Mouse (Mus musculus) small intestine, adult 2 months (tissue): Measurements from ENCODE around the gene Gpr87. TPM values are rescaled to one million over a fixed set of nuclear protein-coding genes. Genes with fewer than 3 reads are reported as not detected.
"Not testable (repeated sequence)": the region's sequence is repeated elsewhere in the genome, so short reads cannot be mapped to it uniquely, and the experiment has no call there.

Source experiments
- H3K27ac ChIP-seq: fragments of 200-500 bp; 2 replicates; pipeline ENCODE4 v1.5.1; 2012; ENCODE audit warnings: low read depth, low read length, control low read depth, inconsistent platforms; ENCODE audit not compliant: insufficient read depth
- H3K27me3 ChIP-seq: fragments of 200-500 bp; 2 replicates; pipeline ENCODE4 v1.6.1; 2012; ENCODE audit warnings: mild to moderate bottlenecking, moderate library complexity, low read length, inconsistent platforms; ENCODE audit not compliant: control insufficient read depth, insufficient read depth
- H3K36me3 ChIP-seq: fragments of 200-500 bp; 2 replicates; pipeline ENCODE4 v1.6.1; 2012; ENCODE audit warnings: mild to moderate bottlenecking, low read length, control low read depth, inconsistent platforms; ENCODE audit not compliant: control insufficient read depth, insufficient read depth
- H3K4me1 ChIP-seq: fragments of 200-500 bp; 2 replicates; pipeline ENCODE4 v1.6.1; 2012; ENCODE audit warnings: low read length, inconsistent platforms, mixed read lengths; ENCODE audit not compliant: control insufficient read depth, insufficient read depth, insufficient read length
- H3K4me3 ChIP-seq: fragments of 200-500 bp; 2 replicates; pipeline ENCODE4 v1.5.1; 2012; ENCODE audit warnings: low read depth, mild to moderate bottlenecking, control low read depth, inconsistent platforms, low read length, moderate library complexity
- CTCF ChIP-seq: fragments of 200-500 bp; IDR thresholded peaks from 2 replicates; pipeline ENCODE4 v1.5.1; 2012; ENCODE audit warnings: low read depth, mild to moderate bottlenecking, control low read depth, inconsistent platforms, low read length, moderate library complexity, mixed read lengths; ENCODE audit not compliant: insufficient replicate concordance, insufficient read length; ENCODE audit errors: extremely low read depth
- POLR2A ChIP-seq: fragments of 200-500 bp; IDR thresholded peaks from 2 replicates; pipeline ENCODE4 v1.6.1; 2012; ENCODE audit warnings: low read depth, mild to moderate bottlenecking, control low read depth, inconsistent platforms, low read length, moderate library complexity
- WGBS: fragments of 180-500 bp; shearing (Covaris S2); methylation state at CpG from one replicate; pipeline ENCODE4 v1.1.7; 2018; 5-methylcytosine and 5-hydroxymethylcytosine counted together
- polyA plus RNA-seq: library from polyadenylated mRNA; depleted of rRNA; stranded (reverse); fragments of >200 nt; gene quantifications from 2 replicates; pipeline ENCODE4 v1.2.3, GENCODE M21; 2012

The Gpr87 gene
- polyA plus RNA-seq, 1 experiment: not detected

DNA sequence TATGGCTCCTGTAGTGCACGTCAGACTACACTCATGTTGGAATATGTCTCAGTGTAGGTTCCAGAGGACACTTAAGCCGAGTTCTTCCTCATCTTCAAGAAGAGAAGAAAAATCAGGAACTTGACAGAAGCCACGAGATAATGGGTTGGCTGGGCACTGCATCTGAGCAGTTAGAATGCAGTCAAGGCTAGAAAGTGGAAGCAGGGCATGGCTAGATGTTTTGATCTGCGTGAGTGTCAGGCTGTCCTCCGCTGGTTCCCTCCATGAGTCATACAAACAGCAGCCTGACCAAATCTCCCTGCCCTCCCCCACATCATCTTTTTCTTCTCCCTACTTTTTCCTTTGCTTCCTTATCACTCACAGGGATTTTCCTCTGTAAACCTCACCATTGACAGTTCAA is 41.5 kb downstream of the Gpr87 start, which contains the start of gene P2ry14:
P2ry14 (minus strand) TSS at position 195 of the 400 bp plus-strand sequence.
- 60% methylated on average over 5 of the region's 5 CpGs for WGBS
- no peak for TF ChIP-seq CTCF
- TF ChIP-seq POLR2A: no peak
- Histone ChIP-seq H3K4me1 (no peaks in the 10 kb centered on the region), H3K27ac (peak within 1 kb of the TSS; percentile 27; the same call in 1 of the 2 replicates), H3K27me3 (no peaks in the 10 kb centered on the region), H3K36me3 (no peaks in the 10 kb centered on the region), H3K4me3 (no peak within 1 kb of the TSS)

- Histone ChIP-seq H3K4me3 (no peak overlapping the region), H3K27ac (no peak overlapping the region), H3K36me3 (no peaks in the 10 kb centered on the region), H3K4me1 (no peaks in the 10 kb centered on the region), H3K27me3 (no peaks in the 10 kb centered on the region)
- whole genome bisulfite sequencing: 93% methylated on average over 2 of the region's 2 CpGs
- TF ChIP-seq CTCF (no peak), POLR2A (no peak)
Measured at GRCm38 (mm10) chr3:59150624-59151023, 44.3 kb downstream of the Gpr87 start.

DNA sequence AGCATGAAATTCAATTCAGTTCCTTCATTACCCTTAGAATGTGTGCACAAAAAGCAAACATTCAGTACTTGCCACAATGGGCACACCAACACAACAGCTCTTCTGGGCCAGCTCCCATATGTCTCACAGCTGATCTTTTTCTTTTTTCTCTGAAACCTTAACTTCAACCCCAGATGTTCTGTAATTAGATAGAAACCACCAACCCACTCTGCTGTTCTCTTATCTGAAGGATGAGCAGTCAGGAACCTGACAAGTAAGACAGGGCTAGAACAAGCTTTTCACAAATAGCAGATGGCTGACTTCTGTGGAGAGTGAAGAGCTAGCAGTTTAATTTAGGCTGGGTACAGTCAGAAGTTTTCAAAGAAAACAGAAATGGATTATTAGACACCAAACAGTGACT is 45.3 kb downstream of the Gpr87 start:
- Histone ChIP-seq H3K36me3 (no peaks in the 10 kb centered on the region), H3K4me3 (no peak overlapping the region), H3K27ac (no peak overlapping the region), H3K27me3 (no peaks in the 10 kb centered on the region), H3K4me1 (no peaks in the 10 kb centered on the region)
- TF ChIP-seq POLR2A (no peak), CTCF (no peak)

- no peaks in the 10 kb centered on the region for H3K27me3 ChIP-seq
- no peak overlapping the region for H3K4me3 ChIP-seq
- H3K4me1 ChIP-seq: no peaks in the 10 kb centered on the region
- no peak for TF ChIP-seq POLR2A
- TF ChIP-seq CTCF: no peak
- WGBS: 67% methylated on average over 5 of the region's 5 CpGs
- H3K36me3 ChIP-seq: no peaks in the 10 kb centered on the region
- H3K27ac ChIP-seq: no peak overlapping the region
Measured at GRCm38 (mm10) chr3:59145194-59145593, 49.7 kb downstream of the Gpr87 start.

DNA sequence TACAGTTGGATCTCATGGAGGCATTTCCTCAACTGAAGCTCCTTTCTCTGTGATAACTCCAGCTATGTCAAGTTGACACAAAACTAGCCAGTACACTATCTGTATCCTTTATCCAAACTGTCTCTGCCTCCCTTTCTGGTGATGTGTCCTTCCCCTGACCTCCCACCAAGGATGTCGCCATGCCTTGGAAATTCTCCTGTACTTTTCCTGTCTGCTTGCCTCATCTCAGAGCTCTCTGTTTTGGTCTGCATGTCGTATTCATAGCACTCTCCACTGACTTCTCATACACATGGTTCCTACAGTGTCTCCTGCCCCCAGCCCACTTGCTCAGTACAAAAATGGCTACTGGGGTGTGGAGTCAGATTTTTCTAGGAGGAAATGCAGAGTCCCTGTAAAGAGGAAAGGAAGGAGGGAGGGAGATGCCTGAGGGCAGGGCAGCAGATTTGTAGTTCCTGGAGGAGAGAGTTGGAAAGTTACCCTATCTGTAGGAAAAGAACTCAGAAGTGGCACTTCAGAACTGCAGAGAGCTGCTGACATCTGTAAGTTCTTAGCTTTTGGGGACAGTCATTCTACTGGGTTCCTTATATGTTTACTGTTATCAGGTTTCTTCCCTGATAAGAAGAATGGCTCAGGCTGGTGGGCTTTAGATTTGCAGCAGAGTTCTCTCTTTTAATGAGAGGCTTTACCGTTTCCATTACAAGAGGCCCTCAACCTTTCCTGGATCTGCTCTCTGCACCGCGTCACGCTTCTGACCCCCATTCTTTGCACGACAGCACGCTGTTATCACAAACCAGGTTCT is 53.2 kb downstream of the Gpr87 start:
- no peaks in the 10 kb centered on the region for H3K4me1 ChIP-seq
- no peaks in the 10 kb centered on the region for H3K27me3 ChIP-seq
- H3K36me3 ChIP-seq: no peaks in the 10 kb centered on the region
- no peak overlapping the region for H3K27ac ChIP-seq
- no peak overlapping the region for H3K4me3 ChIP-seq
- TF ChIP-seq POLR2A (no peak), CTCF (no peak)
- 80% methylated on average over 8 of the region's 8 CpGs for WGBS

GRCm38 (mm10) chr3:59140941-59141340 is 54.0 kb downstream of the Gpr87 start:
- not testable (repeated sequence) for H3K27me3 ChIP-seq, H3K36me3 ChIP-seq, H3K4me3 ChIP-seq, H3K27ac ChIP-seq, H3K4me1 ChIP-seq
- 86% methylated on average over 4 of the region's 4 CpGs for WGBS

DNA sequence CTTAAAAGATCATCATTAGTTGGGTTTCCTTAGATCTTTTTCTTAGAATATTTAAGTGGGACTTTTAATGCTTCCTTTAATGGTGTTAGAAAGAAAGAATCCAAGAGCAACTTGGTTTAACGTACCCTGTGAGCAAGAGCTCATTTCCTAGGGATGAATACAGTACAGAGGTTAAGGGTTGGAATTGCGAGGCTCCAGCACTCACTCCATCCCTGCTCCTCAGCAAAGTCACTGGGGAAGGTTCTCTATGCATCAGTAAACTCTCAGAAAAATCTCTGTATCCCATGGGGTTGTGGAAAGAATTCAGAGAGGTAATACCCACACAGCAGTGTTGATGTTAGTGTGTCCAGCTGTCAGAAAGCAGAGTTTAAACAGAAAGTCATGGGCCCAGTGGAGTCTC is 54.8 kb downstream of the Gpr87 start:
- TF ChIP-seq POLR2A (no peak), CTCF (no peak)
- WGBS: 70% methylated on average over 2 of the region's 2 CpGs
- Histone ChIP-seq H3K4me3 (no peak overlapping the region), H3K27ac (no peak overlapping the region), H3K36me3 (no peaks in the 10 kb centered on the region), H3K4me1 (no peaks in the 10 kb centered on the region), H3K27me3 (no peaks in the 10 kb centered on the region)

GRCm38 (mm10) chr3:59139651-59140051 is 55.3 kb downstream of the Gpr87 start:
- no peaks in the 10 kb centered on the region for H3K4me1 ChIP-seq
- H3K4me3 ChIP-seq: no peak overlapping the region
- no peaks in the 10 kb centered on the region for H3K27me3 ChIP-seq
- H3K27ac ChIP-seq: no peak overlapping the region
- H3K36me3 ChIP-seq: no peaks in the 10 kb centered on the region
- TF ChIP-seq POLR2A (no peak), CTCF (no peak)
